Mouse (Mus musculus) neural tube, embryonic 14.5 days (tissue): ENCODE results near the gene Mrps2. TPM values are rescaled to one million over a fixed set of nuclear protein-coding genes. Genes with fewer than 3 reads are reported as not detected.

ENCODE experiments used
- ATAC-seq: fragments of 200-750 bp; cut with Nextera tagmentation; 2 replicates; pipeline ENCODE4 v1.8.0; 2017; ENCODE audit warnings: low read depth, mild to moderate bottlenecking, moderate TSS enrichment, moderate library complexity
- H3K27ac ChIP-seq: fragments of 300-500 bp; sonication (generic); 2 replicates; pipeline ENCODE4 v1.5.1; 2014; ENCODE audit warnings: low read depth, mild to moderate bottlenecking, control low read depth, low read length, moderate library complexity, mixed read lengths
- H3K27me3 ChIP-seq: fragments of 300-500 bp; sonication (generic); 2 replicates; pipeline ENCODE4 v1.6.1; 2014; ENCODE audit warnings: low read length; ENCODE audit not compliant: control insufficient read depth, insufficient read depth
- H3K36me3 ChIP-seq: fragments of 300-500 bp; sonication (generic); 2 replicates; pipeline ENCODE4 v1.6.1; 2014; ENCODE audit warnings: low read length, mixed read lengths; ENCODE audit not compliant: control insufficient read depth, insufficient read depth
- H3K4me1 ChIP-seq: fragments of 300-500 bp; sonication (generic); 2 replicates; pipeline ENCODE4 v1.6.1; 2014; ENCODE audit warnings: low read length; ENCODE audit not compliant: control insufficient read depth, insufficient read depth
- H3K4me2 ChIP-seq: fragments of 300-500 bp; sonication (generic); 2 replicates; pipeline ENCODE4 v1.6.1; 2014; ENCODE audit warnings: mild to moderate bottlenecking, low read depth, low read length, control low read depth
- H3K4me3 ChIP-seq: fragments of 300-500 bp; sonication (generic); 2 replicates; pipeline ENCODE4 v1.5.1; 2014; ENCODE audit warnings: low read depth, low read length, control low read depth, mixed read lengths
- H3K9ac ChIP-seq: fragments of 300-500 bp; sonication (generic); replicated peaks from 2 replicates; pipeline ENCODE4 v1.6.1; 2014; ENCODE audit warnings: low read depth, mild to moderate bottlenecking, control low read depth, low read length, mixed read lengths
- H3K9me3 ChIP-seq: fragments of 300-500 bp; sonication (generic); 2 replicates; pipeline ENCODE4 v1.6.1; 2016; ENCODE audit warnings: low read length; ENCODE audit not compliant: control insufficient read depth
- WGBS: fragments of 180-500 bp; shearing (Covaris S2); extraction: QIAGEN DNeasy Blood & Tissue Kit; methylation state at CpG from one replicate; pipeline ENCODE4 v1.1.7; 2014; 5-methylcytosine and 5-hydroxymethylcytosine counted together
- polyA plus RNA-seq: library from polyadenylated mRNA; unstranded; fragments of >200 nt; fragmentation: Nextera tagmentation; extraction: Ambion mirVana; gene quantifications from 2 replicates; pipeline ENCODE4 v1.2.1, GENCODE M21; 2014

The Mrps2 gene
- polyA plus RNA-seq, 1 experiment from 2014 or later, result 57.7 TPM

DNA sequence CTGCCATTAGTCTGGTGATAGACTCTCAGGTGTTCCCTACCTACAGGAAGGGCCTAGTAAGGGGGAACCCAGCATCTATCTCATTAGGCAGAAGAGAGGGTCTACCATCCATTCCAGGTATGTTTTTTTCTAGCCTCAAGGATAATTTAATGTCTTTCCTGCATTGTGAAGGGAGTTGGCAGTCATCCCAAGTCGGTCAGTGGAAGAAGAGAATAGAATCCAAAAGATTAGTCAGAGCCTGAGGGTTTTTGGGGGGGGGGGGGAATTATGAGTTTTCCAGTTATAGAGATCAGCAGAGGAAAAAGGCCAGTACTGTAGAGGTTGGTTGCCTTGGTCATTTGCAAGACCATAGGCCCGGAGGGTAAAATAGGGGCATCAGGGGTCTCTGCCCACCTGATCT lies 26.7 kb downstream of the Mrps2 start:
- no peak for ATAC-seq
- H3K27ac ChIP-seq, result no peak overlapping the region
- H3K27me3 ChIP-seq, result no peaks in the 10 kb centered on the region
- no peaks in the 10 kb centered on the region for H3K4me1 ChIP-seq
- no peak overlapping the region for H3K4me3 ChIP-seq
- 91% methylated on average over 2 of the region's 2 CpGs for WGBS
- H3K9ac ChIP-seq, result no peak overlapping the region
- no peak overlapping the region for H3K4me2 ChIP-seq
- H3K36me3 ChIP-seq, result no peaks in the 10 kb centered on the region
- no peaks in the 10 kb centered on the region for H3K9me3 ChIP-seq

GRCm38 (mm10) chr2:28495207-28495756 lies 27.4 kb downstream of the Mrps2 start:
- H3K4me3 ChIP-seq, result no peak overlapping the region
- ATAC-seq, result no peak
- no peak overlapping the region for H3K9ac ChIP-seq
- no peaks in the 10 kb centered on the region for H3K36me3 ChIP-seq
- no peak overlapping the region for H3K4me2 ChIP-seq
- 88% methylated on average over 14 of the region's 14 CpGs for WGBS
- no peak overlapping the region for H3K27ac ChIP-seq
- no peaks in the 10 kb centered on the region for H3K4me1 ChIP-seq
- H3K27me3 ChIP-seq, result no peaks in the 10 kb centered on the region
- H3K9me3 ChIP-seq, result no peaks in the 10 kb centered on the region

DNA sequence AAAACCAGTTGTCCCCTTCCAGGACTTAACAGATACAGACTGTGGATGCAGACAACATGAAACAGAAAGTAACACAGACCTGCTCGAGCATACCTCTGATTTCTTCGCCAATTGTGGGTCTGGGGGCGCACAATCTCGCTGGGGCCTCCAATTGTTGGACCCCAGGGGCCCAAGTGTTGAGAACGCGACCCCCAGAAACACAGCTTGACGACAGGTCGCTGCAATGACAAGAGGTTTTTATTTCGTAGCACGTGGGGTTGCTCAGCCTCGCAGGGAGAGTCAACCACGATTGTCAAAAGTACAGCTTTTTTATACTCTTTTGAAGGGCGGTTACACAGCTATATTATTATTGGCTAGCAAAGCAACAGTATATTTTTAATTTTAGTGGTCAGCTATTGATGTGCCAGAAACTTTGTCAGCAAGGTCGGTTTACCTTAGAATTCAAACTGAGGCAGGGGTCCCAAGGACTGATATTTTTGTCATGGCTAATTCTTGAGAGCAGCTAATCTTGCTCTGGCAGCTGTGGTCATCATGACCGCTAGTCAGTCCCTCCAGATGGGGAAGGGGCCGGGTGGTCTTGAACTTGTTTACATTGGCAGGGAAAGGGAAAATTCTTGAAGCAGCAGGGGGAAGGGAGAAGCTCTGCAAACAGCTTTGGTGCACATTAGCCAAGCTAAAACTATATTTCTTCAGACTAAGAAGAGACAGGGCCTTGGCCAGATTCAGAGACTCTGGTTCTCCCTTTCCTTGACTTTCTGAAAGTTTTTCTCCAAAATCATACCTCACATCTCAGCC lies 28.1 kb downstream of the Mrps2 start:
- no peak for ATAC-seq
- H3K4me2 ChIP-seq, result no peak overlapping the region
- H3K27ac ChIP-seq, result no peak overlapping the region
- no peaks in the 10 kb centered on the region for H3K9me3 ChIP-seq
- H3K9ac ChIP-seq, result no peak overlapping the region
- 90% methylated on average over 16 of the region's 16 CpGs for WGBS
- H3K27me3 ChIP-seq, result no peaks in the 10 kb centered on the region
- H3K36me3 ChIP-seq, result no peaks in the 10 kb centered on the region
- H3K4me1 ChIP-seq, result no peaks in the 10 kb centered on the region
- H3K4me3 ChIP-seq, result no peak overlapping the region

GRCm38 (mm10) chr2:28496671-28497070 lies 28.8 kb downstream of the Mrps2 start, which contains the start of gene Gbgt1:
TSS of gene Gbgt1 (plus strand) at chr2:28496891.
- no peak within 1 kb of the TSS for H3K27ac ChIP-seq
- no peaks in the 10 kb centered on the region for H3K36me3 ChIP-seq
- H3K4me2 ChIP-seq, result no peak within 1 kb of the TSS
- H3K27me3 ChIP-seq, result no peaks in the 10 kb centered on the region
- H3K9me3 ChIP-seq, result no peaks in the 10 kb centered on the region
- 85% methylated on average over 5 of the region's 5 CpGs for WGBS
- H3K4me3 ChIP-seq, result no peak within 1 kb of the TSS
- H3K9ac ChIP-seq, result no peak within 1 kb of the TSS
- H3K4me1 ChIP-seq, result no peaks in the 10 kb centered on the region
- no peak for ATAC-seq

GRCm38 (mm10) chr2:28497561-28497960 lies 29.7 kb downstream of the Mrps2 start:
- no peak for ATAC-seq
- Histone ChIP-seq H3K27ac (no peak overlapping the region), H3K27me3 (no peaks in the 10 kb centered on the region), H3K9me3 (no peaks in the 10 kb centered on the region), H3K4me3 (no peak overlapping the region), H3K36me3 (no peaks in the 10 kb centered on the region), H3K4me2 (no peak overlapping the region), H3K9ac (no peak overlapping the region), H3K4me1 (no peaks in the 10 kb centered on the region)
- 78% methylated on average over 5 of the region's 5 CpGs for WGBS

DNA sequence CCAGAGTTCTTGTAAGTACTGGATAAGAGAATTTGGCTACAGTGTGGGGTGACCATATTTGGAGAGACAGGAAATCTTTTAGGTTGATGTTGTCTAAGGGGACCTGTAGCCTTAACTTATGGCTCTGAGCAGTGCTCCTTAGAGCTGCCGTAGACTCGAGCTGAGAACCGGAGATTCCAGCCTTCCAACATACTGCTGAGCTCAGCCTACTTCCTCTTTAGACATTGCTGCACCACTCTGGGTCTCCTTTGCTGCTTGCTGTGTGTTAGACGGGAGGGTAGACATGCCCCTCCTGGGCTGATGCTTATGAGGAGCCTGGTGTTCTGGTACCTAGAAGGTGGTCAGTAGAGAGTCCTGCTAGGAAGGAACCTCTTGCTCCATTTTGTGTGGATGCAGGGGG lies 30.6 kb downstream of the Mrps2 start:
- Histone ChIP-seq H3K36me3 (no peaks in the 10 kb centered on the region), H3K27me3 (no peaks in the 10 kb centered on the region), H3K4me1 (no peaks in the 10 kb centered on the region), H3K9me3 (no peaks in the 10 kb centered on the region), H3K4me2 (no peak overlapping the region), H3K4me3 (no peak overlapping the region), H3K9ac (no peak overlapping the region), H3K27ac (no peak overlapping the region)
- ATAC-seq, result no peak
- WGBS, result 88% methylated on average over 4 of the region's 4 CpGs

DNA sequence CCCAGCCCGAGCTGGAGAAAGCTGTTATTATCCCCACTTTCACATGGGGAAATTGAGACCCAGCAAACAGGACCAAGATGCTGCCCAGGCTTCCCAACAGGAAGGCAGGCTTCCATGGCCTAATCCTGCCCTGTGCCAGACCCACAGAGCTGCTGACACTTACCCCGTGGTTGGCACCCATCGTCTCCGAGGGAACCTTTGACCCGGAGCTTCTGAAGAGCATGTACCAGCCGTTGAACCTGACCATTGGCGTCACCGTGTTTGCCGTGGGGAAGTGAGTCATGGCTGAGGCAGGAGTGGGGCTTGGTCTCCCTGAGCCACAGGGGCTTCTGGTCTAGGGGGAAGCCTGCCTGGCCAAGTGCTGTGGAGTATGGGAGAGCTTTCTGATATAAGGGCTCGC lies 35.1 kb downstream of the Mrps2 start:
- no peak overlapping the region for H3K4me3 ChIP-seq
- H3K36me3 ChIP-seq, result no peaks in the 10 kb centered on the region
- no peak overlapping the region for H3K9ac ChIP-seq
- no peak for ATAC-seq
- no peaks in the 10 kb centered on the region for H3K27me3 ChIP-seq
- H3K4me2 ChIP-seq, result no peak overlapping the region
- H3K27ac ChIP-seq, result no peak overlapping the region
- H3K9me3 ChIP-seq, result no peaks in the 10 kb centered on the region
- 88% methylated on average over 10 of the region's 10 CpGs for WGBS
- H3K4me1 ChIP-seq, result no peaks in the 10 kb centered on the region

GRCm38 (mm10) chr2:28504676-28505075 lies 36.8 kb downstream of the Mrps2 start:
- WGBS, result 90% methylated on average over 13 of the region's 13 CpGs
- Histone ChIP-seq H3K4me1 (no peaks in the 10 kb centered on the region), H3K4me3 (no peak overlapping the region), H3K27ac (no peak overlapping the region), H3K9ac (no peak overlapping the region), H3K4me2 (no peak overlapping the region), H3K36me3 (no peaks in the 10 kb centered on the region), H3K27me3 (no peaks in the 10 kb centered on the region), H3K9me3 (no peaks in the 10 kb centered on the region)
- no peak for ATAC-seq

GRCm38 (mm10) chr2:28505795-28506194 lies 37.9 kb downstream of the Mrps2 start, which contains the start of gene Gm10134:
TSS of gene Gm10134 (plus strand) at chr2:28506095.
- Histone ChIP-seq H3K9ac (no peak within 1 kb of the TSS), H3K4me2 (no peak within 1 kb of the TSS), H3K4me3 (no peak within 1 kb of the TSS), H3K9me3 (no peaks in the 10 kb centered on the region), H3K4me1 (no peaks in the 10 kb centered on the region), H3K36me3 (no peaks in the 10 kb centered on the region), H3K27ac (no peak within 1 kb of the TSS), H3K27me3 (no peaks in the 10 kb centered on the region)
- 87% methylated on average over 3 of the region's 3 CpGs for WGBS
- ATAC-seq, result no peak
